Mouse (Mus musculus): ENCODE measurements at regions not wholly inside any gene's neighbourhood (a gene's known extent, or its start where the extent isn't known, plus 50 kb on each side); places are given as distances from the start of the nearest gene placed in this dataset.

GRCm38 (mm10) chr11:109068371-109069325 lies 75.5 kb downstream of the E030025P04Rik start:
- no peak for TF ChIP-seq POLR2A (IDR thresholded peaks at IDR 0.05; ENCODE audit: borderline replicate concordance, low read depth, low read length)
- TF ChIP-seq CTCF (IDR thresholded peaks at IDR 0.05; ENCODE audit: low read depth, low read length): no peak

All from bone marrow macrophage, adult 2 months (primary cell).